Mouse (Mus musculus) colon, adult 2 months (tissue): ENCODE measurements around the gene Zfp87. TPM values are rescaled to one million over a fixed set of nuclear protein-coding genes. Genes with fewer than 3 reads are reported as not detected.

Source experiments
- polyA plus RNA-seq: library from polyadenylated mRNA; depleted of rRNA; stranded (reverse); fragments of >200 nt; gene quantifications from 2 replicates; pipeline ENCODE4 v1.2.3, GENCODE M21; 2012; rRNA removed

The Zfp87 gene
- 11.0 and 11.9 TPM in 2 replicates for polyA plus RNA-seq

GRCm38 (mm10) chr13:67525753-67526410 is at the start of gene Zfp87, which contains the start of gene Gm26965:
Gene Zfp87 (minus strand): TSS chr13:67526177.
Gene Gm26965 (minus strand): TSS chr13:67526151.

DNA sequence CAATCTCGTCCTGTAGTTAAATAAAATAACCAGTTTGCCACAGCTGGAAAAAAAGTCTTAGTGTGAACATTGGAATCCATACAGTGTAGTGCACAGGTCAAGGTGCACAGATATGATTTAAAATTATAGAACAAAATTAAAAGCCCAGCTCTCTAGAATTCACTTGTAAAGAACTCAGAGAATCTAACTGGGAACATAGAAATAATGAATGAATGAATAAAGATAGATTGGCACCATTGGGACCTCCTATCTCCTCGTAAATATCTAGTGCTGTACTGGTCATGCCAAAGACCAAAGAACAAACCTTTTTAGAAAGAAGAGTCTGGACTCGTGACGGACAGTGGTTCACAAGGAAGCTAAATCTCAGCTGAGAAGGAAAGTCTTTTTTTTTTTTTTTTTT is 27.8 kb upstream of the Zfp87 start, which contains the start of gene Zfp748:
Gene Zfp748, minus strand, starts transcription at position 101 of the 400 bp plus-strand sequence.

GRCm38 (mm10) chr13:67500084-67500719 is 25.8 kb downstream of the Zfp87 start, which contains the start of gene Zfp58:
Gene Zfp58 (minus strand): TSS chr13:67500555.

DNA sequence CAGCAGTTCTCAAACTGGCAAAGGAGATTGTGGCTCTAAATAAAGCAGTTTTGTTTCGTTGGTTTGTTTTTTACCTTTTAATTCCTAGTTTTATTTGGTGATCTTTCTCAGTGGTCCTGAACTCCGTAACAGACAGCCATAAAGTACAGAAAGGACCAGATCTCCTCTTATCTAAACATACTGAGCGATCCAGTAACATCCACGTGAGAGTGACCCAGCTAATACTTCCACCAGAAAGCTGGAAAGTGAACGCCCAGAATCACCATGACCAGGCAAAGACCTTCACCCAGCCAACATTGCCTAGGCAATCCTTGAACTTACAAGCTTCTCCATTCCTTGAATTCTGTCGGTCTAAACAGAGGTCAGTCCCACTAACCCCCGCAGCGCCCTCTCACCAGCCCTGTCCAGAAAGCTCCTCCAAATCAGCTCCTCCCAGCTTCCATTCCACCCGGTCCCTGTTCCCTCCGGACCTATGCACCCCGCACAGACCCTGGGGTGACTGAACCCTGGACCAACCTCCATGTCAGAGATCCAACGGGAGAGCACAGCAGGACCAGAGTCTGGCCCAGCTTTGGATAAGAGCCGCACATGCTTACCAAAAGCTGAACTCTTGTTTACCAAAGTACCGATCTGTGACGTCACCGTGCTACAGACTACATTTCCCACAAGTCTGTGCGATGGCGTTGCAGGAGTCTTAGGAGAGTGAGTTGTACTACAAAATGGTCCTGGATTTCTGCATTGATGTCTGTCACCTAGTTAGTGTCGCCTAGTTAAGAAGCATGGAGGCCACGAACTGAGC is 42.2 kb downstream of the Zfp87 start, which contains the start of gene Zfp874b:
Gene Zfp874b, minus strand, starts transcription at position 634 of the 799 bp plus-strand sequence.

Other genes starting within 250 kb of the Zfp87 start
- 0.23 and 0.35 TPM in 2 replicates for gene Zfp458, start 247.7 kb downstream of the Zfp87 start, polyA plus RNA-seq
- gene Zfp457, start 219.7 kb downstream of the Zfp87 start, polyA plus RNA-seq = 0.97 and 1.0 TPM in 2 replicates
- 0.31 TPM in 2 replicates for gene Zfp595, start 193.6 kb downstream of the Zfp87 start, polyA plus RNA-seq
- gene Gm28044, start 165.6 kb downstream of the Zfp87 start, polyA plus RNA-seq = not detected in 2 replicates
- gene Zfp953, start 165.6 kb downstream of the Zfp87 start, polyA plus RNA-seq = 0.09 and 0.12 TPM in 2 replicates
- gene Gm28041, start 150.4 kb downstream of the Zfp87 start, polyA plus RNA-seq = not detected in 2 replicates
- 0.06 and 0.15 TPM in 2 replicates for gene Zfp456, start 150.4 kb downstream of the Zfp87 start, polyA plus RNA-seq
- 0.62 and 1.6 TPM in 2 replicates for gene Zfp429, start 126.4 kb downstream of the Zfp87 start, polyA plus RNA-seq
- 0.19 and 0.37 TPM in 2 replicates for gene Zfp459, start 104.8 kb downstream of the Zfp87 start, polyA plus RNA-seq
- gene Zfp874a, start 74.6 kb downstream of the Zfp87 start, polyA plus RNA-seq = 0.35 and 0.38 TPM in 2 replicates
- 0.61 and 1.3 TPM in 2 replicates for gene Zfp874b, start 41.9 kb downstream of the Zfp87 start, polyA plus RNA-seq
- 0.43 and 0.49 TPM in 2 replicates for gene Zfp58, start 25.6 kb downstream of the Zfp87 start, polyA plus RNA-seq
- not detected in 2 replicates for gene Gm26965, start within 50 bp of the Zfp87 start, polyA plus RNA-seq
- 2.3 and 2.7 TPM in 2 replicates for gene Zfp748, start 27.7 kb upstream of the Zfp87 start, polyA plus RNA-seq
- gene Zfp729b, start 83.5 kb upstream of the Zfp87 start, polyA plus RNA-seq = 0.19 TPM in 2 replicates
- gene Gm49345, start 111.6 kb upstream of the Zfp87 start, polyA plus RNA-seq = not detected in 2 replicates
- 0.28 and 0.42 TPM in 2 replicates for gene Zfp729a, start 111.6 kb upstream of the Zfp87 start, polyA plus RNA-seq
- gene Zfp738, start 160.9 kb upstream of the Zfp87 start, polyA plus RNA-seq = 2.5 and 2.8 TPM in 2 replicates
- 0.26 and 0.46 TPM in 2 replicates for gene Zfp65, start 203.0 kb upstream of the Zfp87 start, polyA plus RNA-seq
- gene Zfp85, start 229.1 kb upstream of the Zfp87 start, polyA plus RNA-seq = 0.06 and 0.27 TPM in 2 replicates